11 mouse cellular contexts compared by ENCODE assay signal in the genomic region with DNA sequence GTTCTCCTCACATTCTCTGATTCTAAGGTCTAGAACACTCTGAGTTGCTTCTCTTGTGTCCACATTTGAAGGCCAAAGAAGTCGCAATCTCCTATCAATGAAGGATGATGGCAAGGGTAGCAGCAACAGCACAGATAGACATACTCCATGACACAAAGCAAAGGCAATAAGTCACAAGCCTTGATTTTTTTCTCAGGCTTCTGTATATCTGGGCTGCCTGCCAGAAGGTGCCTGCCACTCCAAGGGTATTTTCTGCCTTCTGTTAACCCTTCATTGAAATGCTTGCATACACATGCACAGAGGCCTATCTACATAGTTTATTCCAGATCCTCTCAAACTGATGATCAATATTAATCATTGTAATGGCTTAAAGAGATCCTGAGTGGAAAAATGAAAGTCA.
"Had no signal": no experiment of that assay in that cellular context is flagged by ENCODE, and none has a peak within 500 bp of the region (broad histone marks: within the 10 kb centered on the region; RNA-seq: fewer than 3 reads in every experiment).

No protein-coding gene starts in this region.

- ATAC-seq: liver, postnatal 0 days had no signal

- H3K36me3 ChIP-seq: limb, embryonic 12.5 days; liver, embryonic 13.5 days; neural tube, embryonic 12.5 days had no signal

- H3K9me3 ChIP-seq: limb, embryonic 12.5 days; liver, embryonic 13.5 days; neural tube, embryonic 12.5 days had no signal

- H3K4me2 ChIP-seq: limb, embryonic 12.5 days; liver, embryonic 13.5 days; neural tube, embryonic 12.5 days had no signal

- H3K4me1 ChIP-seq: limb, embryonic 12.5 days; liver, embryonic 13.5 days; neural tube, embryonic 12.5 days had no signal

- H3K27me3 ChIP-seq: limb, embryonic 12.5 days; liver, embryonic 13.5 days; neural tube, embryonic 12.5 days had no signal

- H3K4me3 ChIP-seq: left cerebral cortex, adult 2 months; limb, embryonic 12.5 days; liver, embryonic 13.5 days; neural tube, embryonic 12.5 days had no signal

- H3K9ac ChIP-seq: limb, embryonic 12.5 days; liver, embryonic 13.5 days; liver, postnatal 0 days; neural tube, embryonic 12.5 days had no signal

- DNase-seq: kidney, adult 8-10 months; kidney, postnatal 25 days; liver; liver, embryonic 13.5 days; liver, postnatal 0 days; thymus, adult 18-20 months; thymus, postnatal 14 days had no signal

- H3K27ac ChIP-seq: left cerebral cortex, adult 2 months; limb, embryonic 12.5 days; liver, embryonic 13.5 days; neural tube, embryonic 12.5 days; stomach, postnatal 0 days had no signal
